Mouse (Mus musculus) spleen, adult 18-20 months (tissue): ENCODE data around the gene Gm20388.

ENCODE experiments used
- DNase-seq, 2 experiments: peaks; one replicate each; pipeline ENCODE4 v3.0.0; 2022; ENCODE audit warnings: mixed read lengths in 2 of 2

Gm20388 gene

GRCm38 (mm10) chr8:122698254-122698768, 2787.7 kb downstream of the Gm20388 start:
- no peak for DNase-seq

- DNase-seq = peak; percentile 43 to 57
Measured at GRCm38 (mm10) chr8:122699005-122699492, 2788.4 kb downstream of the Gm20388 start, which contains the start of gene Cbfa2t3. Cbfa2t3 (minus strand) TSS chr8:122699109.

GRCm38 (mm10) chr8:122700628-122701027, 2790.0 kb downstream of the Gm20388 start:
- DNase-seq = peak; percentile 68 to 79

GRCm38 (mm10) chr8:122701441-122702185, 2791.0 kb downstream of the Gm20388 start:
- DNase-seq = peak; percentile 50 to 52

DNA sequence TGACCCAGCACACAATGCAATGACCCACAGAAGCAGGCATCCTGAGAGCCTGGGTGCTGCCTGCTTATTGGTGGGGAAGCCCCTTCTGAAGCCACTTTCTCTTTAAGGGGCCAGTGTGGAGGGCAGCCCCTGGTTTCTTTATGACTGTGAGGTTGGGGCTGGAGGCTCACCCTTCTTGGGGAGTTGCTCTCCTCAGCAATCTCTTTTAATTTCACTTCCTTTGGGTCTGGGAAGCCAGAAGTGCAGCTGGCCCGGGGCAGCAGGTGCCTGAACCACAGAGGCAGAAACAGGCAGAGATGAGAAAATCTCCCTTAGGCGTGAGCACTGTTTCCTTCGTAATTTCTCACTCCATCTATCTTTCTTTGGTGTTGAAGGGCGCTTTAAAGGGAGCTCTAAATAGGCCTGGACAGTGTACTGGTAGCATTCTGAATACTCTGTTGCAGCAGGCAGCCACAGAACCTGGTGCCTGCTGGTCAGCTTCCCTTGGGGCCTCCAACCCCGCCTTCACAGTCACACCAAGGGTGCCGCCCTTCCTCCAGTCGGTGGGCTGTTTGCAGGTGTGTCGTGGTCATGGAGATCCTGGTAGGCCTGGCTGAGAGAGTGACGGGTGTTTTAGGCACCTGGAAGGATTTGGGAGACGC, 2791.8 kb downstream of the Gm20388 start:
- DNase-seq = peak; percentile 56 to 64

DNA sequence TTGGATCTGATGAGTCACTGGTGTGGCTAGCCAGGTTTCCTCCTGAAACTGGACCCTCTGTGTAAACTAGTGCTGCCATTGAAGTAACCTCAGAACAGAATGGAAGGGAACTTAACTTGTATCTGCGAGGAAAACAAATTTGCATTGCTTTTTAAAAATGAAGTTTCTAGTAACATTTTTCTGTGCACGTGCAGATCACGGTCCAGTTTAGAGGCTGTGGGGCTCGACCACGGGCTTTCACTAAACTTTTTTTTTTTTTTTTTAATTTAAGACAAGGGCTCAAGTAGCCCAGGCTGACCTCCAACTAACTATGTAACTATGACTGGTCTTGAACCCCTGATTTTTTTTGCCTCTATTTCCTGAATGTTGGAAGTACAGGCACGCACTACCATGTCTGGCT, 2792.3 kb downstream of the Gm20388 start:
- DNase-seq = no peak

DNA sequence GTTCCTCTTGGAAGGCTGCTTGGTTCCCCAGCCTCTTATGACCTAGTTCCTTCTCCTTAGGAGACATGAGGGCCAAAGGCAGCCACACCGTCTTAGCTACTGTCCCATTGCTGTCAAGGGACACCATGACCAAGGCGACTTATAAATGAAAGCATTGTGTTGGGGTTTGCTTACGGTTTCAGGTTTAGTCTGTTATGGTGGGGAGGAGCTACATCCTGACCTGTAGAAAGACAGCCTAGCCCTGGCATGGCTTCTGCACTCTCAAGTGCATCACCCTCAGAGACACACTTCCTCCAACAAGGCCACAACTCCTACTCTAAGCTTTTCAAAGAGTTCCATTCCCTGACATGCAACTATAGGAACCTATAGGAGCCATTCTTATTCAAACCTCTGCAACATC, 2794.0 kb downstream of the Gm20388 start:
- DNase-seq = no peak

GRCm38 (mm10) chr8:122705901-122706561, 2795.4 kb downstream of the Gm20388 start:
- no peak for DNase-seq

GRCm38 (mm10) chr8:122707184-122707583, 2796.5 kb downstream of the Gm20388 start:
- DNase-seq = no peak

GRCm38 (mm10) chr8:122709340-122710111, 2798.9 kb downstream of the Gm20388 start:
- DNase-seq = peak in 1 of 2 experiments; percentile 19

- no peak for DNase-seq
Measured at GRCm38 (mm10) chr8:122711480-122711879, 2800.8 kb downstream of the Gm20388 start.

GRCm38 (mm10) chr8:122711891-122712365, 2801.3 kb downstream of the Gm20388 start:
- DNase-seq = no peak

- no peak for DNase-seq
Measured at GRCm38 (mm10) chr8:122712411-122713156, 2801.9 kb downstream of the Gm20388 start.

- no peak for DNase-seq
Measured at GRCm38 (mm10) chr8:122713157-122713518, 2802.5 kb downstream of the Gm20388 start.

- no peak for DNase-seq
Measured at GRCm38 (mm10) chr8:122716566-122716965, 2805.9 kb downstream of the Gm20388 start.

DNA sequence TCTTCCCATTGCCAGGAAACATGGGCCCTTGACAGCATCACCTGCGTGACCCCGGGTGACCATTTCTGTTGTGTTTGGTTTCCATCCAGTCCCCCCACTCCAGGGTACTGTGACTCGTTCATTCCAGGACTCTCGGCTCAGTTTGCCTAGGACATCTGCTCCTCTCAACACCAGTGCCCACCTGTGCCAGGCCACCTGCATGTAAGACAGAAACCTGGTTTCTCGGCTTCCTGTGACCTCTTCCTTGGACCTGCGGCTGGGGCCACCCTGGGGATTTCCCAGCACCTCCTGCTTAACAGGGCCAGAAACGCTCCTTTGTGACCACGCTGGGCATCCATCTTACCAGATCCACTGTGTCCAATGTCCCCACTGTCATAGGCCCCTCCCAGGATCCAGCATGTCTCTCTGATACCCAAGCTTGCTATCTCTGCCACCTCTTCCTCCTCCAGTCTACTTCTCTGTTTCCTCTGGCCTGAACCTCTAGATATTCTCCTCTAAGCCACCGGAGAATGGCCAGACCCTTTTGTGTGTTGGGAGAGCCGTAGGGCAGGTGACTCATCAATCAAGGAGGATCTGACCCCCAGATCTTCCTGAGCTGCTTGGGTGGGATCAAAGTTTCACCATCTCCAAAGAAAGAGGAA, 2807.3 kb downstream of the Gm20388 start:
- no peak for DNase-seq

- no peak for DNase-seq
Measured at GRCm38 (mm10) chr8:122718711-122719499, 2808.3 kb downstream of the Gm20388 start.

- DNase-seq = peak in 1 of 2 experiments; percentile 19
Measured at GRCm38 (mm10) chr8:122719500-122720065, 2808.9 kb downstream of the Gm20388 start.

DNA sequence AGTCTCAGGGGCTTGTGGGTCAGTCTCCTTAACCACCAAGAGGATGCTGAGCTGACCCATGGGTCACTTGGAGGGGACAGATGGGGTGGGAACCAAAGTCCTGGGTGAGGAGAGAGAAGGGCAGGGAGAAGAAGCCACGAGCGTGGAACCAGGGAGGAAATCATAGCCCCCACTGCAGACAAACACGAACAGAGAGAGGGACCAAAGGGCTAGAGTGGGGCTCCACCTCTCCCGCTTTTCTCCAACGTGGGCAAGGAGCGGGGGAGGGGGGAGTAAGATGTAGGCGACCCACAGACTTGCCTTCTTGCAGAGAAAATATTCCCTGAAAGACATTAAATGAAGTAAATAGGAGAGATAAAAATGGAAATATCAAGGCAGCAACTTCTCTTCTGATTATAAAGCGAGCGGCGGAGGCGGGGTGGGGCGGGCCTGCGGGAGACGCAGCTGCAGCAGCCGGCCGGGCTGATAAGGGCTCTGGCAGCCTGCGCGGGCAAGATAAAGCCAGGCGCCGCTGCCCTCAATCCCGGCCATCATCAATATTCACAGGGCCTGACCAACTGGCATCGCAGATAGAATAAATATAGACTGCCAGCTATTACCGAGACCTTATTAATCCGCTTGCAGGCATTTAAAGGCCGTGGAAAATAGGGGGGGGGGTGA, 2809.6 kb downstream of the Gm20388 start:
- peak in 1 of 2 experiments; percentile 35 for DNase-seq
